In genomic region chr2:6098924-6099323, GRCm38 (mm10) we compare ENCODE assay signal across 9 mouse cellular contexts. TPM values are rescaled to one million over a fixed set of nuclear protein-coding genes. Genes with fewer than 3 reads are reported as not detected.
DNase-seq lines count a peak whose midpoint lies in the region; ATAC-seq and TF ChIP-seq lines count a peak whose summit lies in the region.
"Had no signal": no experiment of that assay in that cellular context is flagged by ENCODE, and none has a peak within 500 bp of the region (broad histone marks: within the 10 kb centered on the region; RNA-seq: fewer than 3 reads in every experiment).

No protein-coding gene starts in this region.

- no peak for TF ChIP-seq POLR2A in testis, adult 2 months (IDR thresholded peaks at IDR 0.05; ENCODE audit: control insufficient read depth, low read depth, low read length)
- TF ChIP-seq POLR2A in limb, embryonic 14.5 days (IDR thresholded peaks at IDR 0.05; ENCODE audit: borderline replicate concordance, extremely low read depth, insufficient read depth, insufficient read length): no peak

- peak overlapping the region; percentile 62; the same call in 1 of the 2 replicates for H3K27ac ChIP-seq in testis, adult 2 months (ENCODE audit: control insufficient read depth, insufficient read depth, low read depth, low read length)
- peak overlapping the region; percentile 93 for H3K27ac ChIP-seq in heart, embryonic 10.5 days
- H3K27ac ChIP-seq in limb, embryonic 14.5 days (replicated peaks; ENCODE audit: low read depth, low read length): no peak overlapping the region
- H3K27ac ChIP-seq in hindbrain, embryonic 13.5 days: no peak overlapping the region
- H3K27ac ChIP-seq: kidney, embryonic 15.5 days had no signal

- DNase-seq in testis, postnatal 10 days (ENCODE audit: low spot score): no peak
- peak; percentile 93 for DNase-seq in heart, embryonic 10.5 days (ENCODE audit: low spot score)
- DNase-seq in limb, embryonic 14.5 days (ENCODE audit: low spot score): peak; percentile 56
- DNase-seq in right cerebral cortex, postnatal 14 days: no peak
- DNase-seq in natural killer cell, adult 2 months (ENCODE audit: low spot score in 2 of 2): no peak
- DNase-seq in left cerebral cortex, adult 18-20 months (ENCODE audit: low spot score in 2 of 2): no peak

- no peaks in the 10 kb centered on the region for H3K27me3 ChIP-seq in testis, adult 2 months (ENCODE audit: control insufficient read depth, insufficient read depth, low read length)
- H3K27me3 ChIP-seq in heart, embryonic 10.5 days (ENCODE audit: insufficient read depth, poor library complexity, severe bottlenecking): peaks cover 20% of the 10 kb centered on the region; the same call in 1 of the 2 replicates
- H3K27me3 ChIP-seq in limb, embryonic 14.5 days (ENCODE audit: control insufficient read depth, insufficient read depth, low read length): peaks cover 9% of the 10 kb centered on the region
- peaks cover 34% of the 10 kb centered on the region for H3K27me3 ChIP-seq in hindbrain, embryonic 13.5 days

- H3K9ac ChIP-seq in limb, embryonic 14.5 days (ENCODE audit: low read depth, low read length, severe bottlenecking): no peak overlapping the region
- no peak overlapping the region for H3K9ac ChIP-seq in hindbrain, embryonic 13.5 days
- H3K9ac ChIP-seq: kidney, embryonic 15.5 days had no signal

- 11% methylated on average over 6 of the region's 6 CpGs for WGBS in heart, embryonic 10.5 days
- WGBS in limb, embryonic 14.5 days: 11% methylated on average over 6 of the region's 6 CpGs
- 46% methylated on average over 6 of the region's 6 CpGs for WGBS in hindbrain, embryonic 13.5 days

- no peak overlapping the region for H3K4me2 ChIP-seq in limb, embryonic 14.5 days (replicated peaks; ENCODE audit: low read depth, low read length, severe bottlenecking)
- no peak overlapping the region for H3K4me2 ChIP-seq in hindbrain, embryonic 13.5 days
- H3K4me2 ChIP-seq: kidney, embryonic 15.5 days had no signal

- H3K9me3 ChIP-seq in heart, embryonic 10.5 days: no peaks in the 10 kb centered on the region
- H3K9me3 ChIP-seq in limb, embryonic 14.5 days (ENCODE audit: control insufficient read depth, low read length): no peaks in the 10 kb centered on the region
- no peaks in the 10 kb centered on the region for H3K9me3 ChIP-seq in hindbrain, embryonic 13.5 days
- H3K9me3 ChIP-seq: kidney, embryonic 15.5 days had no signal

- peak; percentile 74 for ATAC-seq in limb, embryonic 14.5 days (ENCODE audit: low FRiP score, low read depth)
- no peak for ATAC-seq in hindbrain, embryonic 13.5 days (ENCODE audit: low FRiP score)

- H3K4me1 ChIP-seq in testis, adult 2 months (ENCODE audit: control insufficient read depth, insufficient read depth, low read length): peaks cover 7% of the 10 kb centered on the region
- H3K4me1 ChIP-seq in heart, embryonic 10.5 days: peaks cover 35% of the 10 kb centered on the region
- H3K4me1 ChIP-seq in limb, embryonic 14.5 days (ENCODE audit: control insufficient read depth, insufficient read depth, low read length): peaks cover 21% of the 10 kb centered on the region
- H3K4me1 ChIP-seq in hindbrain, embryonic 13.5 days (replicated peaks): peaks cover 10% of the 10 kb centered on the region

- no peaks in the 10 kb centered on the region for H3K36me3 ChIP-seq in testis, adult 2 months (ENCODE audit: control insufficient read depth, insufficient read depth, low read length)
- H3K36me3 ChIP-seq in heart, embryonic 10.5 days: peaks cover 5% of the 10 kb centered on the region
- no peaks in the 10 kb centered on the region for H3K36me3 ChIP-seq in limb, embryonic 14.5 days (ENCODE audit: control insufficient read depth, insufficient read depth, low read length)
- no peaks in the 10 kb centered on the region for H3K36me3 ChIP-seq in hindbrain, embryonic 13.5 days

- H3K4me3 ChIP-seq in testis, adult 2 months (ENCODE audit: control insufficient read depth, low read depth, low read length): no peak overlapping the region
- H3K4me3 ChIP-seq in heart, embryonic 10.5 days: no peak overlapping the region
- H3K4me3 ChIP-seq in limb, embryonic 14.5 days (replicated peaks; ENCODE audit: low read length): no peak overlapping the region
- H3K4me3 ChIP-seq in hindbrain, embryonic 13.5 days: no peak overlapping the region
- H3K4me3 ChIP-seq: kidney, embryonic 15.5 days had no signal

- TF ChIP-seq CTCF in testis, adult 2 months (IDR thresholded peaks at IDR 0.05; ENCODE audit: control insufficient read depth, insufficient read depth, insufficient replicate concordance, low read depth, low read length): no peak

RNA-seq across cellular contexts. Expression of gene Proser2, which starts 31.1 kb away (rescaled TPM):
- polyA plus RNA-seq in testis, adult 2 months (2012; rRNA removed): 1.3 and 1.9 TPM in 2 replicates
- polyA plus RNA-seq in heart, embryonic 10.5 days (2016; fragmentation: Nextera tagmentation; extraction: Ambion mirVana): 11.0 and 12.6 TPM in 2 replicates
- polyA plus RNA-seq in limb, embryonic 14.5 days (2012; rRNA removed): 7.6 and 10.2 TPM in 2 replicates
- polyA plus RNA-seq in limb, embryonic 14.5 days (2014; fragmentation: Nextera tagmentation; extraction: Ambion mirVana): 10.5 TPM in 2 replicates
- 5.7 and 5.8 TPM in 2 replicates for polyA plus RNA-seq in hindbrain, embryonic 13.5 days (2015; fragmentation: Nextera tagmentation; extraction: Ambion mirVana)
- total RNA-seq in left cerebral cortex, adult 18-20 months (2021): 1 to 10 TPM; 2.4 to 3.3 TPM

Comparison
In these comparisons a context has a peak if more than half of its experiments do, and no peak if none do; other contexts are left out.
1. H3K27ac ChIP-seq: peak in testis, adult 2 months (single experiment) and heart, embryonic 10.5 days (single experiment); none in limb, embryonic 14.5 days (single experiment) and hindbrain, embryonic 13.5 days (single experiment).
2. DNase-seq: peak in heart, embryonic 10.5 days (single experiment) and limb, embryonic 14.5 days (single experiment); none in testis, postnatal 10 days (single experiment), right cerebral cortex, postnatal 14 days (single experiment), natural killer cell, adult 2 months (0 of 2) and left cerebral cortex, adult 18-20 months (0 of 2).